9 mouse cellular contexts compared by ENCODE assay signal in genomic region chr6:134189174-134189573, GRCm38 (mm10).
DNase-seq lines count a peak whose midpoint lies in the region; ATAC-seq lines count a peak whose summit lies in the region.
"Had no signal": no experiment of that assay in that cellular context is flagged by ENCODE, and none has a peak within 500 bp of the region (broad histone marks: within the 10 kb centered on the region; RNA-seq: fewer than 3 reads in every experiment).

No protein-coding gene starts in this region.

- DNase-seq in kidney, postnatal 25 days, result no peak
- no peak for DNase-seq in midbrain, embryonic 14.5 days
- no peak for DNase-seq in adrenal gland, postnatal 36 days
- DNase-seq in urinary bladder, postnatal 25 days (ENCODE audit: low spot score), result no peak
- DNase-seq in gastrocnemius, postnatal 14 days, result no peak

- 21% methylated on average over 5 of the region's 5 CpGs for WGBS in kidney, embryonic 15.5 days
- 24% methylated on average over 5 of the region's 5 CpGs for WGBS in embryonic facial prominence, embryonic 13.5 days
- 42% methylated on average over 5 of the region's 5 CpGs for WGBS in hindbrain, embryonic 16.5 days
- WGBS in midbrain, embryonic 14.5 days, result 42% methylated on average over 5 of the region's 5 CpGs

- intact Hi-C loops in gastrocnemius, postnatal 14 days (cut with DNase I; ENCODE audit: low total_unique reads), result no loop called here

- H3K27ac ChIP-seq in kidney, embryonic 15.5 days, result peak overlapping the region; percentile 59
- peak overlapping the region; percentile 45; the same call in 1 of the 2 replicates for H3K27ac ChIP-seq in embryonic facial prominence, embryonic 13.5 days
- H3K27ac ChIP-seq in hindbrain, embryonic 16.5 days (ENCODE audit: low read depth, low read length), result peak overlapping the region; percentile 41; the same call in 1 of the 2 replicates
- H3K27ac ChIP-seq in midbrain, embryonic 14.5 days (replicated peaks; ENCODE audit: low read depth, low read length), result peak overlapping the region; percentile 37; the same call in 1 of the 2 replicates

- no peaks in the 10 kb centered on the region for H3K9me3 ChIP-seq in kidney, embryonic 15.5 days (replicated peaks)
- no peaks in the 10 kb centered on the region for H3K9me3 ChIP-seq in embryonic facial prominence, embryonic 13.5 days
- no peaks in the 10 kb centered on the region for H3K9me3 ChIP-seq in hindbrain, embryonic 16.5 days (ENCODE audit: control insufficient read depth, low read length)
- no peaks in the 10 kb centered on the region for H3K9me3 ChIP-seq in midbrain, embryonic 14.5 days (ENCODE audit: control insufficient read depth, low read length)
- H3K9me3 ChIP-seq: G1E had no signal

- H3K36me3 ChIP-seq in kidney, embryonic 15.5 days, result no peaks in the 10 kb centered on the region
- no peaks in the 10 kb centered on the region for H3K36me3 ChIP-seq in embryonic facial prominence, embryonic 13.5 days
- H3K36me3 ChIP-seq in hindbrain, embryonic 16.5 days (ENCODE audit: control insufficient read depth, insufficient read depth, low read length), result no peaks in the 10 kb centered on the region
- H3K36me3 ChIP-seq in midbrain, embryonic 14.5 days (ENCODE audit: control insufficient read depth, insufficient read depth, low read length), result no peaks in the 10 kb centered on the region

- no peaks in the 10 kb centered on the region for H3K27me3 ChIP-seq in kidney, embryonic 15.5 days
- no peaks in the 10 kb centered on the region for H3K27me3 ChIP-seq in embryonic facial prominence, embryonic 13.5 days
- H3K27me3 ChIP-seq in hindbrain, embryonic 16.5 days (replicated peaks; ENCODE audit: control insufficient read depth, insufficient read depth, low read length), result no peaks in the 10 kb centered on the region
- H3K27me3 ChIP-seq in midbrain, embryonic 14.5 days (ENCODE audit: control insufficient read depth, insufficient read depth, low read length), result no peaks in the 10 kb centered on the region

- peak; percentile 52; the same call in 1 of the 2 replicates for ATAC-seq in kidney, embryonic 15.5 days (replicated peaks; ENCODE audit: low FRiP score)
- no peak for ATAC-seq in embryonic facial prominence, embryonic 13.5 days (ENCODE audit: insufficient number of reproducible peaks, insufficient read depth, low FRiP score, low TSS enrichment, low read depth)
- peak; percentile 17; the same call in 1 of the 2 replicates for ATAC-seq in hindbrain, embryonic 16.5 days
- no peak for ATAC-seq in midbrain, embryonic 14.5 days (ENCODE audit: low FRiP score, low TSS enrichment)

- H3K4me3 ChIP-seq in kidney, embryonic 15.5 days (replicated peaks), result no peak overlapping the region
- no peak overlapping the region for H3K4me3 ChIP-seq in embryonic facial prominence, embryonic 13.5 days
- no peak overlapping the region for H3K4me3 ChIP-seq in hindbrain, embryonic 16.5 days (ENCODE audit: low read length)
- H3K4me3 ChIP-seq in midbrain, embryonic 14.5 days (replicated peaks; ENCODE audit: low read depth, low read length), result no peak overlapping the region

- H3K9ac ChIP-seq in kidney, embryonic 15.5 days, result no peak overlapping the region
- H3K9ac ChIP-seq in embryonic facial prominence, embryonic 13.5 days, result no peak overlapping the region
- no peak overlapping the region for H3K9ac ChIP-seq in hindbrain, embryonic 16.5 days (ENCODE audit: low read depth, low read length)
- H3K9ac ChIP-seq in midbrain, embryonic 14.5 days (replicated peaks; ENCODE audit: low read length), result no peak overlapping the region

- H3K4me2 ChIP-seq in kidney, embryonic 15.5 days, result 0 out of 2 replicates have a peak overlapping the region, but pooled peaks have one; percentile 7
- no peak overlapping the region for H3K4me2 ChIP-seq in embryonic facial prominence, embryonic 13.5 days
- no peak overlapping the region for H3K4me2 ChIP-seq in hindbrain, embryonic 16.5 days (ENCODE audit: low read length)
- H3K4me2 ChIP-seq in midbrain, embryonic 14.5 days (ENCODE audit: low read length), result no peak overlapping the region

- peaks cover 45% of the 10 kb centered on the region for H3K4me1 ChIP-seq in kidney, embryonic 15.5 days
- peaks cover 35% of the 10 kb centered on the region for H3K4me1 ChIP-seq in embryonic facial prominence, embryonic 13.5 days
- H3K4me1 ChIP-seq in hindbrain, embryonic 16.5 days (ENCODE audit: control insufficient read depth, insufficient read depth, low read depth, low read length), result peaks cover 14% of the 10 kb centered on the region
- H3K4me1 ChIP-seq in midbrain, embryonic 14.5 days (ENCODE audit: control insufficient read depth, insufficient read depth, low read length), result peaks cover 32% of the 10 kb centered on the region

Comparison
In these comparisons a context has a peak if more than half of its experiments do, and no peak if none do; other contexts are left out.
1. ATAC-seq: peak in kidney, embryonic 15.5 days (single experiment) and hindbrain, embryonic 16.5 days (single experiment); none in embryonic facial prominence, embryonic 13.5 days (single experiment) and midbrain, embryonic 14.5 days (single experiment).
2. Peak in every context shown above with its lines, with median percentiles within 50 percentile points of each other: H3K27ac ChIP-seq.